ENCODE assay signal across 8 mouse cellular contexts in genomic region chr16:18686044-18686761, GRCm38 (mm10). TPM values are rescaled to one million over a fixed set of nuclear protein-coding genes. Genes with fewer than 3 reads are reported as not detected.
DNase-seq lines count a peak whose midpoint lies in the region; ATAC-seq and TF ChIP-seq lines count a peak whose summit lies in the region.

No protein-coding gene starts in this region.

- TF ChIP-seq POLR2A in thymus, adult 2 months (IDR thresholded peaks at IDR 0.05; ENCODE audit: control insufficient read depth, extremely low read depth, insufficient read depth, low read length, poor library complexity), result no peak

- peaks cover 33% of the 10 kb centered on the region for H3K4me1 ChIP-seq in forebrain, embryonic 10.5 days
- peaks cover 23% of the 10 kb centered on the region for H3K4me1 ChIP-seq in forebrain, embryonic 12.5 days
- H3K4me1 ChIP-seq in stomach, embryonic 15.5 days, result peaks cover 9% of the 10 kb centered on the region
- no peaks in the 10 kb centered on the region for H3K4me1 ChIP-seq in stomach, postnatal 0 days (replicated peaks; ENCODE audit: control insufficient read depth, insufficient read depth)
- H3K4me1 ChIP-seq in limb, embryonic 15.5 days, result peaks cover 17% of the 10 kb centered on the region
- H3K4me1 ChIP-seq in thymus, adult 2 months (replicated peaks; ENCODE audit: control insufficient read depth, insufficient read depth, low read length), result 0 out of 2 replicates have a peak, but pooled peaks cover 3% of the 10 kb centered on the region

- H3K27me3 ChIP-seq in forebrain, embryonic 10.5 days (ENCODE audit: poor library complexity, severe bottlenecking), result no peaks in the 10 kb centered on the region
- peaks cover 4% of the 10 kb centered on the region for H3K27me3 ChIP-seq in forebrain, embryonic 12.5 days
- H3K27me3 ChIP-seq in stomach, embryonic 15.5 days (replicated peaks), result no peaks in the 10 kb centered on the region
- H3K27me3 ChIP-seq in stomach, postnatal 0 days (ENCODE audit: control insufficient read depth, insufficient read depth, low read length), result no peaks in the 10 kb centered on the region
- no peaks in the 10 kb centered on the region for H3K27me3 ChIP-seq in limb, embryonic 15.5 days
- no peaks in the 10 kb centered on the region; the same call in 1 of the 2 replicates for H3K27me3 ChIP-seq in thymus, adult 2 months (ENCODE audit: control insufficient read depth, insufficient read depth, low read length)

- peak overlapping the region; percentile 74 for H3K27ac ChIP-seq in forebrain, embryonic 10.5 days
- H3K27ac ChIP-seq in forebrain, embryonic 12.5 days, result no peak overlapping the region
- H3K27ac ChIP-seq in stomach, embryonic 15.5 days, result 0 out of 2 replicates have a peak overlapping the region, but pooled peaks have one; percentile 26
- no peak overlapping the region; the same call in 1 of the 2 replicates for H3K27ac ChIP-seq in stomach, postnatal 0 days (replicated peaks)
- peak overlapping the region; percentile 59 for H3K27ac ChIP-seq in limb, embryonic 15.5 days
- no peak overlapping the region for H3K27ac ChIP-seq in thymus, adult 2 months (ENCODE audit: control insufficient read depth, insufficient read depth, low read length)

- H3K4me3 ChIP-seq in forebrain, embryonic 10.5 days, result peak overlapping the region; percentile 40; the same call in 1 of the 2 replicates
- no peak overlapping the region for H3K4me3 ChIP-seq in forebrain, embryonic 12.5 days (replicated peaks)
- H3K4me3 ChIP-seq in stomach, embryonic 15.5 days (replicated peaks), result no peak overlapping the region
- no peak overlapping the region for H3K4me3 ChIP-seq in stomach, postnatal 0 days (ENCODE audit: low read depth, low read length)
- no peak overlapping the region for H3K4me3 ChIP-seq in limb, embryonic 15.5 days
- H3K4me3 ChIP-seq in thymus, adult 2 months (ENCODE audit: control insufficient read depth, insufficient read depth, low read length), result no peak overlapping the region

- TF ChIP-seq EP300 in stomach, postnatal 0 days (optimal IDR thresholded peaks at IDR 0.05), result no peak

- no peak for ATAC-seq in forebrain, embryonic 12.5 days (ENCODE audit: low FRiP score)
- ATAC-seq in stomach, embryonic 15.5 days (ENCODE audit: insufficient read depth, low FRiP score, low read depth), result no peak
- no peak for ATAC-seq in stomach, postnatal 0 days (ENCODE audit: low FRiP score, low TSS enrichment)
- no peak for ATAC-seq in limb, embryonic 15.5 days (ENCODE audit: insufficient number of reproducible peaks, low FRiP score, low TSS enrichment, low read depth)

- H3K9ac ChIP-seq in forebrain, embryonic 12.5 days, result no peak overlapping the region; the same call in 1 of the 2 replicates
- H3K9ac ChIP-seq in stomach, embryonic 15.5 days, result no peak overlapping the region
- H3K9ac ChIP-seq in stomach, postnatal 0 days (ENCODE audit: low read length), result no peak overlapping the region
- H3K9ac ChIP-seq in limb, embryonic 15.5 days, result no peak overlapping the region

- H3K9me3 ChIP-seq in forebrain, embryonic 10.5 days, result no peaks in the 10 kb centered on the region
- H3K9me3 ChIP-seq in forebrain, embryonic 12.5 days, result no peaks in the 10 kb centered on the region
- no peaks in the 10 kb centered on the region for H3K9me3 ChIP-seq in stomach, embryonic 15.5 days
- H3K9me3 ChIP-seq in stomach, postnatal 0 days (ENCODE audit: control insufficient read depth, low read length), result no peaks in the 10 kb centered on the region
- H3K9me3 ChIP-seq in limb, embryonic 15.5 days, result no peaks in the 10 kb centered on the region

- H3K36me3 ChIP-seq in forebrain, embryonic 10.5 days (replicated peaks), result no peaks in the 10 kb centered on the region
- no peaks in the 10 kb centered on the region for H3K36me3 ChIP-seq in forebrain, embryonic 12.5 days (replicated peaks)
- no peaks in the 10 kb centered on the region for H3K36me3 ChIP-seq in stomach, embryonic 15.5 days
- H3K36me3 ChIP-seq in stomach, postnatal 0 days (ENCODE audit: control insufficient read depth, insufficient read depth, low read length), result no peaks in the 10 kb centered on the region
- H3K36me3 ChIP-seq in limb, embryonic 15.5 days, result no peaks in the 10 kb centered on the region
- H3K36me3 ChIP-seq in thymus, adult 2 months (ENCODE audit: control insufficient read depth, insufficient read depth, low read length), result no peaks in the 10 kb centered on the region

- intact Hi-C loops in left cerebral cortex, postnatal 36 days (cut with DNase I), result no loop called here

- H3K4me2 ChIP-seq in forebrain, embryonic 12.5 days, result no peak overlapping the region
- H3K4me2 ChIP-seq in stomach, embryonic 15.5 days, result no peak overlapping the region
- no peak overlapping the region for H3K4me2 ChIP-seq in stomach, postnatal 0 days (replicated peaks; ENCODE audit: low read depth)
- no peak overlapping the region for H3K4me2 ChIP-seq in limb, embryonic 15.5 days

- whole genome bisulfite sequencing in forebrain, embryonic 10.5 days, result 7% methylated on average over 6 of the region's 6 CpGs
- 14% methylated on average over 6 of the region's 6 CpGs for WGBS in forebrain, embryonic 12.5 days
- 16% methylated on average over 6 of the region's 6 CpGs for WGBS in stomach, embryonic 15.5 days
- WGBS in stomach, postnatal 0 days, result 20% methylated on average over 6 of the region's 6 CpGs
- 15% methylated on average over 6 of the region's 6 CpGs for WGBS in limb, embryonic 15.5 days
- 81% methylated on average over 6 of the region's 6 CpGs for WGBS in thymus, adult 2 months

- DNase-seq in forebrain, embryonic 10.5 days (ENCODE audit: extremely low spot score, low spot score), result peak; percentile 22
- no peak for DNase-seq in stomach, postnatal 0 days (ENCODE audit: low spot score)
- DNase-seq in thymus, adult 2 months, result no peak
- no peak for DNase-seq in frontal cortex, postnatal 25 days (ENCODE audit: low spot score in 2 of 2)
- no peak for DNase-seq in left cerebral cortex, postnatal 36 days (ENCODE audit: low spot score in 2 of 2)

- TF ChIP-seq CTCF in stomach, postnatal 0 days (IDR thresholded peaks at IDR 0.05; ENCODE audit: low read depth), result no peak
- no peak for TF ChIP-seq CTCF in thymus, adult 2 months (IDR thresholded peaks at IDR 0.05; ENCODE audit: borderline replicate concordance, control insufficient read depth, extremely low read depth, insufficient read depth, low read length, poor library complexity)

RNA-seq across cellular contexts. Expression of gene Sept5, which starts 56.4 kb away (rescaled TPM):
- 21.0 and 21.5 TPM in 2 replicates for polyA plus RNA-seq in forebrain, embryonic 10.5 days (2016; fragmentation: Nextera tagmentation; extraction: Ambion mirVana)
- polyA plus RNA-seq in forebrain, embryonic 12.5 days (2016; fragmentation: Nextera tagmentation; extraction: Ambion mirVana), result 68.4 and 69.3 TPM in 2 replicates
- polyA plus RNA-seq in stomach, embryonic 15.5 days (2015; fragmentation: Nextera tagmentation; extraction: Ambion mirVana), result 21.7 and 22.9 TPM in 2 replicates
- 38.0 and 38.8 TPM in 2 replicates for polyA plus RNA-seq in stomach, postnatal 0 days (2015; fragmentation: Nextera tagmentation; extraction: Ambion mirVana)
- polyA plus RNA-seq in limb, embryonic 15.5 days (2015; fragmentation: Nextera tagmentation; extraction: Ambion mirVana), result 59.4 and 62.8 TPM in 2 replicates
- 2.4 and 3.6 TPM in 2 replicates for polyA plus RNA-seq in thymus, adult 2 months (2012; rRNA removed)
- 100 to 1,000 TPM; 834 to 992 TPM for total RNA-seq in left cerebral cortex, postnatal 36 days (2021)

RNA-seq across cellular contexts. Expression of gene Gm49601, which starts 60.0 kb away (rescaled TPM):
- polyA plus RNA-seq in forebrain, embryonic 10.5 days (2016; fragmentation: Nextera tagmentation; extraction: Ambion mirVana), result 2.3 and 2.4 TPM in 2 replicates
- polyA plus RNA-seq in forebrain, embryonic 12.5 days (2016; fragmentation: Nextera tagmentation; extraction: Ambion mirVana), result 10.6 and 10.7 TPM in 2 replicates
- polyA plus RNA-seq in stomach, embryonic 15.5 days (2015; fragmentation: Nextera tagmentation; extraction: Ambion mirVana), result 2.6 and 3.4 TPM in 2 replicates
- polyA plus RNA-seq in stomach, postnatal 0 days (2015; fragmentation: Nextera tagmentation; extraction: Ambion mirVana), result 0.97 and 1.5 TPM in 2 replicates
- 5.5 and 6.9 TPM in 2 replicates for polyA plus RNA-seq in limb, embryonic 15.5 days (2015; fragmentation: Nextera tagmentation; extraction: Ambion mirVana)
- 0.88 and 0.93 TPM in 2 replicates for polyA plus RNA-seq in thymus, adult 2 months (2012; rRNA removed)
- 100 to 1,000 TPM; 255 to 281 TPM for total RNA-seq in left cerebral cortex, postnatal 36 days (2021)

Comparison
In these comparisons a context has a peak if more than half of its experiments do, and no peak if none do; other contexts are left out.
1. H3K27ac ChIP-seq: peak in forebrain, embryonic 10.5 days (single experiment), stomach, embryonic 15.5 days (single experiment) and limb, embryonic 15.5 days (single experiment); none in forebrain, embryonic 12.5 days (single experiment), stomach, postnatal 0 days (single experiment) and thymus, adult 2 months (single experiment).